Comparison of ENCODE assay signal across 13 mouse cellular contexts in genomic region chr2:79542191-79542980, GRCm38 (mm10).
DNase-seq lines count a peak whose midpoint lies in the region; TF ChIP-seq lines count a peak whose summit lies in the region.
"Had no signal": no experiment of that assay in that cellular context is flagged by ENCODE, and none has a peak within 500 bp of the region (broad histone marks: within the 10 kb centered on the region; RNA-seq: fewer than 3 reads in every experiment).

No protein-coding gene starts in this region.

- H3K27me3 ChIP-seq in kidney, adult 2 months (replicated peaks; ENCODE audit: control insufficient read depth, insufficient read depth, low read length) = no peaks in the 10 kb centered on the region
- no peaks in the 10 kb centered on the region for H3K27me3 ChIP-seq in myocyte (ENCODE audit: control insufficient read depth, insufficient read depth, insufficient read length)
- H3K27me3 ChIP-seq: liver, embryonic 12.5 days; Patski had no signal

- no peaks in the 10 kb centered on the region for H3K79me2 ChIP-seq in myocyte (ENCODE audit: control insufficient read depth, insufficient read depth)

- WGBS in kidney, adult 2 months = 80% methylated on average over 6 of the region's 6 CpGs

- no peak for TF ChIP-seq POLR2A in kidney, adult 2 months (IDR thresholded peaks at IDR 0.05; ENCODE audit: low read depth, low read length)
- no peak for TF ChIP-seq POLR2A in myocyte (IDR thresholded peaks at IDR 0.05; ENCODE audit: insufficient read length, low read depth)

- no peak overlapping the region for H3K4me3 ChIP-seq in kidney, adult 2 months (ENCODE audit: insufficient read depth, low read depth, low read length)
- no peak overlapping the region for H3K4me3 ChIP-seq in myocyte
- H3K4me3 ChIP-seq: liver, embryonic 12.5 days had no signal

- no peak for TF ChIP-seq CTCF in kidney, adult 2 months (conservative IDR thresholded peaks at IDR 0.05; ENCODE audit: insufficient read depth, insufficient read length, low read depth, low read length)

- DNase-seq in adrenal gland, adult 2 months = peak; percentile 25
- no peak for DNase-seq in adrenal gland, postnatal 4 days (ENCODE audit: low spot score in 2 of 2)
- DNase-seq in kidney, adult 2 months = no peak
- DNase-seq in kidney, adult 18-20 months = no peak
- DNase-seq in left cerebral cortex, adult 11 months (ENCODE audit: low spot score) = peak; percentile 7
- no peak for DNase-seq in left cerebral cortex, adult 8-10 months (ENCODE audit: low spot score in 2 of 2)
- DNase-seq in thymus, postnatal 10 days (ENCODE audit: low spot score in 2 of 2) = no peak
- DNase-seq: cerebellum, adult 18-20 months; spleen, adult 18-20 months; thymus, postnatal 25 days had no signal

- no peaks in the 10 kb centered on the region for H3K36me3 ChIP-seq in kidney, adult 2 months (ENCODE audit: control insufficient read depth, insufficient read depth, low read length)
- H3K36me3 ChIP-seq in myocyte (ENCODE audit: control insufficient read depth, insufficient read depth) = no peaks in the 10 kb centered on the region
- H3K36me3 ChIP-seq: liver, embryonic 12.5 days had no signal

- peak overlapping the region; percentile 78 for H3K27ac ChIP-seq in kidney, adult 2 months (ENCODE audit: insufficient read depth, low read depth, low read length)
- H3K27ac ChIP-seq: liver, embryonic 12.5 days had no signal

- no peak overlapping the region for H3ac ChIP-seq in myocyte (ENCODE audit: control insufficient read depth, insufficient read length)

- peaks cover 17% of the 10 kb centered on the region for H3K4me1 ChIP-seq in kidney, adult 2 months (ENCODE audit: control insufficient read depth, insufficient read depth, low read length)
- H3K4me1 ChIP-seq: liver, embryonic 12.5 days had no signal

- H3K4me2 ChIP-seq in myocyte (ENCODE audit: low read depth) = peak overlapping the region; percentile 22
- H3K4me2 ChIP-seq: liver, embryonic 12.5 days had no signal

TF ChIP-seq in myocyte, 11 proteins besides CTCF, POLR2A, EP300 and RAD21:
- TF ChIP-seq CEBPB (IDR thresholded peaks at IDR 0.05; ENCODE audit: insufficient read depth, poor library complexity, severe bottlenecking) (no peak), POLR2AphosphoS2 (IDR thresholded peaks at IDR 0.05; ENCODE audit: insufficient read length, low read depth) (no peak), SRF (IDR thresholded peaks at IDR 0.05; ENCODE audit: control insufficient read depth, insufficient read length, low read depth) (no peak), MYOG (IDR thresholded peaks at IDR 0.05; ENCODE audit: control insufficient read depth in 1 of 3, insufficient read depth in 1 of 3, insufficient read length in 2 of 3, low read depth in 2 of 3) (no peak), E2F4 (IDR thresholded peaks at IDR 0.05; ENCODE audit: insufficient read depth) (no peak), MAX (IDR thresholded peaks at IDR 0.05; ENCODE audit: low read depth) (no peak), TCF3 (IDR thresholded peaks at IDR 0.05; ENCODE audit: insufficient read length, low read depth) (no peak), USF1 (IDR thresholded peaks at IDR 0.05; ENCODE audit: low read depth) (no peak), MYOD1 (IDR thresholded peaks at IDR 0.05; ENCODE audit: control insufficient read depth in 1 of 3, insufficient read length in 2 of 3, low read depth in 2 of 3) (no peak), TCF12 (IDR thresholded peaks at IDR 0.05; ENCODE audit: insufficient read depth, poor library complexity, severe bottlenecking) (no peak), REST (IDR thresholded peaks at IDR 0.05; ENCODE audit: insufficient read depth, insufficient read length) (no peak)

Comparison
In these comparisons a context has a peak if more than half of its experiments do, and no peak if none do; other contexts are left out.
1. DNase-seq: peak in adrenal gland, adult 2 months (single experiment) and left cerebral cortex, adult 11 months (single experiment); none in adrenal gland, postnatal 4 days (0 of 2), kidney, adult 2 months (single experiment), kidney, adult 18-20 months (single experiment), left cerebral cortex, adult 8-10 months (0 of 2) and thymus, postnatal 10 days (0 of 2).